Mouse (Mus musculus) embryonic facial prominence, embryonic 14.5 days (tissue): ENCODE measurements at regions not wholly inside any gene's neighbourhood (a gene's known extent, or its start where the extent isn't known, plus 50 kb on each side); places are given as distances from the start of the nearest gene placed in this dataset.

Experiments used
- ATAC-seq: fragments of 200-750 bp; cut with Nextera tagmentation; 2 replicates; pipeline ENCODE4 v1.8.0; 2017; ENCODE audit warnings: low read depth, moderate number of reproducible peaks, moderate TSS enrichment
- DNase-seq: peaks from one replicate; pipeline ENCODE4 v3.0.0-alpha.2; 2015; ENCODE audit warnings: low spot score
- H3K27ac ChIP-seq: fragments of 300-500 bp; sonication (generic); replicated peaks from 2 replicates; pipeline ENCODE4 v1.5.1; 2014; ENCODE audit warnings: low read depth, mild to moderate bottlenecking, low read length, moderate library complexity
- H3K27me3 ChIP-seq: fragments of 300-500 bp; sonication (generic); replicated peaks from 2 replicates; pipeline ENCODE4 v1.6.1; 2014; ENCODE audit warnings: low read length; ENCODE audit not compliant: control insufficient read depth, insufficient read depth
- H3K36me3 ChIP-seq: fragments of 300-500 bp; sonication (generic); 2 replicates; pipeline ENCODE4 v1.6.1; 2014; ENCODE audit warnings: low read length, mixed read lengths; ENCODE audit not compliant: control insufficient read depth, insufficient read depth
- H3K4me1 ChIP-seq: fragments of 300-500 bp; sonication (generic); 2 replicates; pipeline ENCODE4 v1.6.1; 2014; ENCODE audit warnings: antibody characterized with exemption, low read length; ENCODE audit not compliant: control insufficient read depth, insufficient read depth
- H3K4me2 ChIP-seq: fragments of 300-500 bp; sonication (generic); 2 replicates; pipeline ENCODE4 v1.6.1; 2014; ENCODE audit warnings: low read depth, mild to moderate bottlenecking, low read length, moderate library complexity, mixed read lengths
- H3K4me3 ChIP-seq: fragments of 300-500 bp; sonication (generic); 2 replicates; pipeline ENCODE4 v1.5.1; 2014; ENCODE audit warnings: low read depth, mild to moderate bottlenecking, low read length
- H3K9ac ChIP-seq: fragments of 300-500 bp; sonication (generic); 2 replicates; pipeline ENCODE4 v1.6.1; 2014; ENCODE audit warnings: low read depth, mild to moderate bottlenecking, low read length, moderate library complexity, mixed read lengths
- H3K9me3 ChIP-seq: fragments of 300-500 bp; sonication (generic); 2 replicates; pipeline ENCODE4 v1.6.1; 2016; ENCODE audit warnings: low read length; ENCODE audit not compliant: control insufficient read depth
- WGBS: fragments of 180-500 bp; shearing (Covaris S2); extraction: QIAGEN DNeasy Blood & Tissue Kit; methylation state at CpG from one replicate; pipeline ENCODE4 v1.1.7; 2014; 5-methylcytosine and 5-hydroxymethylcytosine counted together

DNA sequence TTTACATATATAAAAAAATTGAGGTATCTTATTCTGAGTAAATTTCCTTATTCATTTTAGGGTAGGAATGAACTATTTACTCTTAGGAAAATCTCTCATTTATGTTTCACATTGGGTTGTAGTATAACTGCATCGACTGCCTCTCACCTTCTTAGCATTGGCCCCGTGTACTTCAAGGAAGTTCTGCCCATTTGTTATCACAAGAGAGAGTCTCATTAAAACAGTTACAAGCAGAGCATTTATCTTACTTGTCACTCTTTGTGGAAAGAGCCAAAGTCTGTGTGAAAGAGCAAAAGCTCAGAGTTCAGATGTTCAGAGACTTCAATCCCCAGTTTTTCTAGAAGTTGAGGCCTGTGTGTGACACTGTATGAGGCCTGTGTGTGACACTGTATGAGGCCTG is 323.6 kb downstream of the Gpat3 start:
- no peak for ATAC-seq
- H3K4me3 ChIP-seq, result no peak overlapping the region
- no peaks in the 10 kb centered on the region for H3K27me3 ChIP-seq
- no peaks in the 10 kb centered on the region for H3K36me3 ChIP-seq
- H3K27ac ChIP-seq, result no peak overlapping the region
- no peak overlapping the region for H3K9ac ChIP-seq
- H3K9me3 ChIP-seq, result no peaks in the 10 kb centered on the region
- H3K4me2 ChIP-seq, result no peak overlapping the region
- no peak for DNase-seq
- no peaks in the 10 kb centered on the region for H3K4me1 ChIP-seq
- 76% methylated on average over 2 of the region's 2 CpGs for WGBS

DNA sequence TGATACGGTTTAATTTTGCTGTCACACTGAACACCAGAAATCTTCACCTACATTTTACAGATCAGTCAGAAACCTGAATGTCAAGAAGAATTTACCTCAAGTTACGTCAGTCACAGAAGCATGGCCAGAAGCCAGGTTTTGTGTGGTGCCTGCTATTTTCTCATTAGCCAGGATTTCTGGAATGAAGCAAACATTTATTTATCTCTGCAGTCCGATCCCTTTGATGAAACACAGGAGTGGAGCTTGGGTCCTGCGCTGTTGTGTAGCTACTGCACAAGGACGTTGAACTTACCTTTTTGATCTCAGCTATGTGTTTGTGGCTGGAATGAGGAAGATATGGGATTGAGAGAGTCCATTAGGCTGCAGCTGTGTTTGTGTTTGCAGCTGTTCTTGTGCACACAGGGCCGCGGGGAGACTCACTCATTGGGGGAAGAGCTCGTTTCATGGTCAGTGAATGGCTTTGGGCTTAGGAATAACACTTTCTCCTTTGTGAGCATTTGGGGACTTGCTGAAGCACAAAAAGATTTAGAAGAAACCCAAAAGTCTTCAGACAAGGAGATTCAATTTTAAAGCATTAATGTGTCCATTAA is 318.2 kb downstream of the Gpat3 start:
- Histone ChIP-seq H3K4me3 (no peak overlapping the region), H3K27me3 (no peaks in the 10 kb centered on the region), H3K4me1 (0 out of 2 replicates have a peak, but pooled peaks cover 3% of the 10 kb centered on the region), H3K4me2 (no peak overlapping the region), H3K27ac (no peak overlapping the region), H3K36me3 (no peaks in the 10 kb centered on the region), H3K9me3 (no peaks in the 10 kb centered on the region), H3K9ac (no peak overlapping the region)
- WGBS, result 35% methylated on average over 8 of the region's 8 CpGs
- no peak for ATAC-seq
- peak; percentile 31 for DNase-seq

DNA sequence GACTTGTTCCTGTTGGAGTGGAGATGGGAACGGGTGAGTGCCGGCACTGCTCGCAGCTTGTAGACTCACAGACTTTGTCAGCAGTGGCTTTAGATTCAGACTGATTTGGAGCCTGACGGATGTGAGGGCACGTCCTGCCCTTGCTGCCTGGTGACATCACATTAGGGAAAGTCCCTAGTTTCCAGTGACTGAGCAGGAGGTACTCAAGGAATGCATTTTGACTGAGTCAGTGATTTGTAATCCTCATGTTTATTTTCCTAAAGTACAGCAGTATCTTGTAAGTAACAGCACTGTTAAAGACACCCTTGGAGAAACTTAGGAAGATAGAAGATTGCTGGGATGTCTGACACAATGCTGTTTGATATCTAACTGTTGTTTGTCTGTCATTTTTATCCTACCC is 317.6 kb downstream of the Gpat3 start:
- DNase-seq (peak; percentile 27), ATAC-seq (no peak)
- WGBS, result 32% methylated on average over 5 of the region's 5 CpGs

DNA sequence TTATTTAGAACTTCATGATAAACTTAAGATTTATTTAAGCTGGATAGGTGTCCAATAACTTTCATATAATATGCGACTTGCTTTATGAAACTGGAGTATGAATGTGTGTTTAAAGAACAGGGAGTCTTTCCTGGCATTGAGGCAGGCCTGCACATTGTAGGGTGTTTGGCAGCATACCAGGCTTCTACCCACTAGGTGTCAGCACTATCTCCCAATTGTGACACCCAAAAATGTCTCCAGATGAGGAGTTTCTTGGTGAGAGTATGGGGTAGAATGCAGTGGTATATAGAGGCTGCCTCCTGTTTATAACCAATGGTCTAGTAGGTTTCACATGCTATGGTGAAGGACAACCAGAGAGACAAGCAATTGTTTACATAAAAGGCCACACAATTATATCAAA is 311.9 kb downstream of the Gpat3 start:
- WGBS, result 71% methylated on average over 1 of the region's 1 CpGs
- no peak for DNase-seq
- no peaks in the 10 kb centered on the region for H3K9me3 ChIP-seq

More for the DNA sequence above, 317.6 kb downstream of the Gpat3 start:
- no peak overlapping the region for H3K4me3 ChIP-seq
- H3K9ac ChIP-seq, result no peak overlapping the region
- H3K27me3 ChIP-seq, result no peaks in the 10 kb centered on the region
- H3K9me3 ChIP-seq, result no peaks in the 10 kb centered on the region
- no peak overlapping the region for H3K4me2 ChIP-seq
- H3K4me1 ChIP-seq, result 0 out of 2 replicates have a peak, but pooled peaks cover 3% of the 10 kb centered on the region
- H3K36me3 ChIP-seq, result no peaks in the 10 kb centered on the region
- H3K27ac ChIP-seq, result no peak overlapping the region

DNA sequence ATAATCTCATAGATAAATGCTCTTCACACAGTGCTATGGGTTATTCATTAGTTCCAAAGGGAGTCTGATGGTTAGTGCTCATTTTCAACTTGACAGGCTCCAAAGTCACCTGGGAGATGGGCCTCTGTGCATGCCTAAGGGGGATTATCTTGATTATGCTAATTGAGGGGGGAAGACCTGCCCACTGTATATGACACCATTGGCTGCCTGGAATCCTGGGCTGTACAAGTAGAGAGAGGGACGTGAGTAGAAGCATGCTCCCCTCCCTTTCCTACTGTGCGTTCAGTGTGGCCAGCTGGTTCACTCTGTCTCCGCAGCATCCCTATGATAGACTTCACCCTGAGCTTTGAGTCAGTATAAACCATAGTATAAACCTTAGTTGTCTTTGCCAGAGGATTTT is 300.8 kb downstream of the Gpat3 start:
- no peak for ATAC-seq
- no peaks in the 10 kb centered on the region for H3K4me1 ChIP-seq
- no peaks in the 10 kb centered on the region for H3K9me3 ChIP-seq
- no peak overlapping the region for H3K4me3 ChIP-seq
- H3K36me3 ChIP-seq, result no peaks in the 10 kb centered on the region
- WGBS, result 63% methylated on average over 3 of the region's 3 CpGs
- no peak overlapping the region for H3K4me2 ChIP-seq
- H3K27me3 ChIP-seq, result no peaks in the 10 kb centered on the region
- no peak overlapping the region for H3K9ac ChIP-seq
- DNase-seq, result no peak
- no peak overlapping the region for H3K27ac ChIP-seq

More for the DNA sequence above, 311.9 kb downstream of the Gpat3 start:
- no peaks in the 10 kb centered on the region for H3K4me1 ChIP-seq
- H3K4me2 ChIP-seq, result no peak overlapping the region
- H3K9ac ChIP-seq, result no peak overlapping the region
- H3K4me3 ChIP-seq, result no peak overlapping the region
- no peak for ATAC-seq
- no peaks in the 10 kb centered on the region for H3K27me3 ChIP-seq
- H3K27ac ChIP-seq, result no peak overlapping the region
- H3K36me3 ChIP-seq, result no peaks in the 10 kb centered on the region

DNA sequence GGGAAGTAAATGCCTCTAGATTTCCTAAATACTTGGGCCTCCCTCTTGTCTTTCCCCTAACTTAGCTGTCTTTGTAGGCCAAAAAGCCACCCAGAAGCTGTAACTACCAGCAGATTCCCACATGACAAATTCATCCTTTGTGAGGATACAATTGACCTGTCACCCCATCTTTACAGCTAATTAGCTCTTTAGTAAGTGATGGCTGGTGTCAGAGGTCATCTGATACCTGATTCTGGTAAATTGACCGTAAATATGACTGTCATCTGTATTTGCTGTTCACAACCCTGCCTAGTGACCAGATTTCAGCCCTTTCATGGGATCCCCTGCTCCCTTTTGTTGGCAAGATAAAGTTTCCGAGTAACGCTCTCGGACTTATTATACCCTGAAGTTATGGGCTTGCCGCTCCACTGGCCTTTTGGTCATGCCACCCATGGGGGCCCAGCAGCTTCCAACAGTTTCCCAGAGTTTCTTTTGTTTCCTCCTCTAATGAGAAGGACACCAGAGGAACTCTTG is 279.5 kb downstream of the Gpat3 start:
- no peaks in the 10 kb centered on the region for H3K27me3 ChIP-seq
- peaks cover 5% of the 10 kb centered on the region; the same call in 1 of the 2 replicates for H3K4me1 ChIP-seq
- no peaks in the 10 kb centered on the region for H3K9me3 ChIP-seq
- H3K4me3 ChIP-seq, result no peak overlapping the region
- no peak overlapping the region for H3K27ac ChIP-seq
- no peaks in the 10 kb centered on the region for H3K36me3 ChIP-seq
- DNase-seq (peak; percentile 38), ATAC-seq (peak; percentile 30; the same call in 1 of the 2 replicates)
- H3K9ac ChIP-seq, result no peak overlapping the region
- H3K4me2 ChIP-seq, result no peak overlapping the region
- WGBS, result 48% methylated on average over 5 of the region's 5 CpGs

DNA sequence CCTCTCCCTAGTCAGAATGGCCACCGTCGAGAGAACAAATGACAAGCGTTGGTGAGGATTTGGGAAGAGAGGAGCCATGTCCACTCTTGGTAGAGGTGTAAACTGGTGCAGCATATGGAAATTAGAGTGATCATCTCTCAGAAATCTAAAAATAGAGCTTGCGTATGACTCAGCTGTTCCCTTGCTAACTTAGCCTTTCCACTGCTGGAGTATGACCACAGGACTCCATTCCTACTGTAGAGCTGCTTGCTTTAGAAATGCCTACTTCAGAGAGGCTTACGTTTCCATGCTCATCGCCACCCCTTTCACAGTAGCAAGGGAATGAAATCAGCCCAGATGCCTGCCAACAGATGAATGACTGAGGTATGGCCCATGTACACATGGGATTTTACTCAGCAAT is 277.4 kb downstream of the Gpat3 start:
- H3K4me3 ChIP-seq, result no peak overlapping the region
- no peaks in the 10 kb centered on the region for H3K27me3 ChIP-seq
- DNase-seq (no peak), ATAC-seq (no peak)
- H3K27ac ChIP-seq, result no peak overlapping the region
- WGBS, result 90% methylated on average over 6 of the region's 6 CpGs
- H3K4me2 ChIP-seq, result no peak overlapping the region
- H3K4me1 ChIP-seq, result peaks cover 5% of the 10 kb centered on the region; the same call in 1 of the 2 replicates
- H3K9me3 ChIP-seq, result no peaks in the 10 kb centered on the region
- no peaks in the 10 kb centered on the region for H3K36me3 ChIP-seq
- no peak overlapping the region for H3K9ac ChIP-seq

DNA sequence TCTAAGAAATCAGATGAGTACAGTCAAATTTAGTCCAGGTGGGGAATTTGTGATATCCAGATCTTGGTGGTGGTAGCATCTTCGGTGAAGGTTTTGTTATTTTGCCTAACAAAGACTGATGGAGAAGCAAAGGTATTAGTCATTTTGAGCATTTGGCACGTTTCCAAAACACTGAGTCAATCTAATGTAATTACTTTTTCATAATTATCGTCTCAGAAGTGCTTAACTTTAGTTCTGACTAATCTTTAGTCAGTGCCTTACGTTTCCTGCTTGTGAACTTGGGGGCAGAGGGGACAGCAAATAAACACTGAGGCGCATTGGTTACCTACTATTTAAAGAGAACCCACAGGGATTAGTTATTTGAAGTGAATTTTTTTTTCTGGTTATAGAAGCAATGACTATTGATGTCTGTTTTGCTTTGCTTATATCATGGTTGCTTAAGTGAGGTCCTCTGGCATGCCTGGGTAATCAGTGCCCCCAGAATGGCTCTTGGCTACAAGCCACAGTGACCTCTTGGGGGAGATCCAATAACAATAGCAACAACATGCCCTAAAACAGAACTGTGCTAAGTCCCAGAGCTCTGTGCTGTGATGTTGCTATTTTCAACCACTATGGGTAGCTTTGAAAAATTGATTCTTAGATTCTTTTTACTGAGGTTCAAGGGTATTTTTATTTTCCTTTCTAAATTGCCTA is 275.1 kb downstream of the Gpat3 start:
- Histone ChIP-seq H3K4me3 (no peak overlapping the region), H3K4me1 (peaks cover 5% of the 10 kb centered on the region; the same call in 1 of the 2 replicates), H3K36me3 (no peaks in the 10 kb centered on the region), H3K27ac (no peak overlapping the region), H3K27me3 (no peaks in the 10 kb centered on the region), H3K9me3 (no peaks in the 10 kb centered on the region), H3K4me2 (no peak overlapping the region), H3K9ac (no peak overlapping the region)
- DNase-seq (no peak), ATAC-seq (no peak)
- WGBS, result 32% methylated on average over 5 of the region's 5 CpGs
